Mouse (Mus musculus) stomach, postnatal 0 days (tissue): Measurements from ENCODE around the gene Zzef1. TPM values are rescaled to one million over a fixed set of nuclear protein-coding genes. Genes with fewer than 3 reads are reported as not detected.
A peak's percentile ranks its signal among the peaks of the same experiment; 100 is the strongest.

ENCODE experiments used
- ATAC-seq: fragments of 200-750 bp; cut with Nextera tagmentation; 2 replicates; pipeline ENCODE4 v1.8.0; 2017; ENCODE audit not compliant: low FRiP score, low TSS enrichment
- DNase-seq: peaks from one replicate; pipeline ENCODE4 v3.0.0-alpha.2; 2016; ENCODE audit warnings: low spot score
- H3K27ac ChIP-seq: fragments of 300-500 bp; sonication (generic); replicated peaks from 2 replicates; pipeline ENCODE4 v1.5.1; 2014; ENCODE audit warnings: mild to moderate bottlenecking, control low read depth
- H3K27me3 ChIP-seq: fragments of 300-500 bp; sonication (generic); 2 replicates; pipeline ENCODE4 v1.6.1; 2014; ENCODE audit warnings: low read length; ENCODE audit not compliant: control insufficient read depth, insufficient read depth
- H3K36me3 ChIP-seq: fragments of 300-500 bp; sonication (generic); 2 replicates; pipeline ENCODE4 v1.6.1; 2014; ENCODE audit warnings: low read length, mixed read lengths; ENCODE audit not compliant: control insufficient read depth, insufficient read depth
- H3K4me1 ChIP-seq: fragments of 300-500 bp; sonication (generic); replicated peaks from 2 replicates; pipeline ENCODE4 v1.6.1; 2014; ENCODE audit warnings: antibody characterized with exemption; ENCODE audit not compliant: control insufficient read depth, insufficient read depth
- H3K4me2 ChIP-seq: fragments of 300-500 bp; sonication (generic); replicated peaks from 2 replicates; pipeline ENCODE4 v1.6.1; 2014; ENCODE audit warnings: low read depth, mild to moderate bottlenecking, control low read depth, moderate library complexity
- H3K4me3 ChIP-seq: fragments of 300-500 bp; sonication (generic); 2 replicates; pipeline ENCODE4 v1.5.1; 2014; ENCODE audit warnings: low read depth, low read length, control low read depth
- H3K9ac ChIP-seq: fragments of 300-500 bp; sonication (generic); 2 replicates; pipeline ENCODE4 v1.6.1; 2014; ENCODE audit warnings: mild to moderate bottlenecking, low read length, control low read depth, mixed read lengths
- H3K9me3 ChIP-seq: fragments of 300-500 bp; sonication (generic); 2 replicates; pipeline ENCODE4 v1.6.1; 2016; ENCODE audit warnings: low read length; ENCODE audit not compliant: control insufficient read depth
- CTCF ChIP-seq: IDR thresholded peaks from 2 replicates; pipeline ENCODE4 v1.5.1; 2016; ENCODE audit warnings: antibody characterized with exemption, low read depth, mild to moderate bottlenecking, moderate library complexity
- EP300 ChIP-seq: optimal IDR thresholded peaks from 2 replicates; pipeline ENCODE3; 2016; ENCODE audit warnings: antibody characterized with exemption
- WGBS: fragments of 180-500 bp; shearing (Covaris S2); extraction: QIAGEN DNeasy Blood & Tissue Kit; methylation state at CpG from one replicate; pipeline ENCODE4 v1.1.7; 2014; 5-methylcytosine and 5-hydroxymethylcytosine counted together
- polyA plus RNA-seq: library from polyadenylated mRNA; unstranded; fragments of >200 nt; fragmentation: Nextera tagmentation; extraction: Ambion mirVana; gene quantifications from 2 replicates; pipeline ENCODE4 v1.2.1, GENCODE M21; 2015

Gene Zzef1
- polyA plus RNA-seq, 1 experiment from 2014 or later: 5.4 TPM

DNA sequence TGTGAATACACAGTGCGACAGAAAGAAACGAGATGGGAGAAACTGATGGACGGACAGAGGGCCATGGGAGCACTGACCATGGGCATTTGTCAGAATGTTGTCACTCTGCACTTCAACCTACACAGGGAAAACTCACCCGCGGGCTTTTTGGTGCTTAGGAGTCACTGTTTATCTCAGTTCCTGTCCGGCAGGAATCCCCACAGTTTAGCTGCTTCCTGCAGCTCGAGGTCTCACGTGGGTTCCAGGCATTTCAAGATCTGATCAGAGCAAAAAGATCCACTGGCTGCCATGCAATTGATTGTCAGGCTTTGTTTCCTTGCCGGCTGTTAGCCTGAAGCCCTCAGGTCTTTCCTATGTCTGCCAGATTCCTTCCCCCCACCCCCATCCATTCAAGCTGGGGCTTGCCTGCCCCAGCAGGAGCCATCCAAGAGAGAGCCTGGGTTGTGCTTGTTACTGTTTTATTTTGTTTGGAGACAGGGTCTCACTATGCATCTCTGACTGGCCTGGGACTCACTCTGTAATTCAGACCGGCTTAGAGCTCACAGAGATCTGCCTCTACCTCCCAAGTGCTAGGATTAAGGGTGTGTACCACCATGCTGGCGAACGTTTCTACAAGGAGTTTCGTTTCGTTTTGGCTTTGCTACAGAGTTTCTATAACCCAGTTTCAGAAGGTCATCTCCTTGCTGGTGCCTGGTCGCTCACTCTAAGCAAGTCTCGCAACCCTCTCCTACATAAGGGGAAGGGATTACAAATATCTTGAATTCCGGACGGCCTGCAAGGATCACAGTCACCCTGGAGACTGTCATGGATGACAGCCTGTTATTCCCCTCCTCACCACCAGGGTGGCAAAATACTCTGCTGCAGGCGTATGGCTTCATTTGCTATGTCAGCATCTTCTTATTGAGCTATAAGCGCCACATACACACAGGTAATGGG, 144.4 kb downstream of the Zzef1 start:
- no peaks in the 10 kb centered on the region for H3K36me3 ChIP-seq
- H3K9ac ChIP-seq: peak overlapping the region; percentile 52
- peak overlapping the region; percentile 50 for H3K4me2 ChIP-seq
- WGBS: 26% methylated on average over 20 of the region's 20 CpGs
- TF ChIP-seq EP300 (no peak), CTCF (peak; percentile 84)
- ATAC-seq (peak; percentile 79), DNase-seq (peak; percentile 60)
- peak overlapping the region; percentile 43 for H3K4me3 ChIP-seq
- peak overlapping the region; percentile 63; the same call in 1 of the 2 replicates for H3K27ac ChIP-seq
- H3K4me1 ChIP-seq: no peaks in the 10 kb centered on the region
- H3K9me3 ChIP-seq: no peaks in the 10 kb centered on the region
- no peaks in the 10 kb centered on the region for H3K27me3 ChIP-seq

DNA sequence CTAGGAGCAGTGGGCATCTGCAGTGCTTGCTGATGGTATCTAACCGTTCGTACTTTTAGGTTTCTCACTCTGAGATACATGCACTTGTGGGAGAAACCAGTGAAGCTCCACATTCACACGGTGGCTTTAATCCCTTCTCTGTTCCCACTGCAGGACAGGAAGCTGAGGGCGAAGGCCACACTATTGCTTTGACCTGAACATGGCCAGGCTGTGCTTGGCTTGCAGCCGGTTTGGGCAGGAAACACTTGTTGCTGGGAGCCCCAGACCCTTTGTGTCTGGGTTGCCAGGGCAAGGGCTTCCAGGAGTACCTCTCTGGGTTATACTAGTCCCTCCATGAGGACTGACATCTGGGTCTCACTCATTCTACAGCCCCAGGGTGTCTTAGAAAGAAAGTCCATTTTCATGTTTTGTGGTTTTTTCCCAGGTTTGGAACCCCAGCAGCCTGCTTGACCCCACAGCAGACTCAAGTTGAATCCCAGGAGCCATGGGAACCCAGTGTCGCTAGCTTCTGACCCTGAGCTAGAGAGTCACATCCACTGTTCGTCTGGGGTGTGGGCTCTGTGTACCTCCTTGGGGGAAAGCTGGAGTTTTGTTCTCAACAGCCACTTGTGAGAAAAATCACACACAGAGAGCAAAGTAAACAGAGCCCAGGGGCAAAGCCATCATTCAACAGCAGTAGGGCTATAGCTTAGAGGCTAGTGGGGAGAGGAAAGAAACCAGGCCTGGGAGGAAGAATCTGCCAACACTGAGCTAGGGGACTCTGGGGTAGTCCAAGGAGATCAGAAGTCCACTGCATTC, 149.2 kb downstream of the Zzef1 start:
- H3K9me3 ChIP-seq: no peaks in the 10 kb centered on the region
- H3K9ac ChIP-seq: no peak overlapping the region
- H3K27me3 ChIP-seq: no peaks in the 10 kb centered on the region
- no peak overlapping the region; the same call in 1 of the 2 replicates for H3K27ac ChIP-seq
- no peak for DNase-seq
- WGBS: 44% methylated on average over 7 of the region's 7 CpGs
- peaks cover 5% of the 10 kb centered on the region; the same call in 1 of the 2 replicates for H3K4me1 ChIP-seq
- no peaks in the 10 kb centered on the region for H3K36me3 ChIP-seq
- TF ChIP-seq EP300: no peak
- no peak for TF ChIP-seq CTCF
- H3K4me2 ChIP-seq: no peak overlapping the region
- ATAC-seq: no peak
- no peak overlapping the region for H3K4me3 ChIP-seq

GRCm38 (mm10) chr11:72945875-72946559, 150.0 kb downstream of the Zzef1 start:
- ATAC-seq (peak; percentile 67), DNase-seq (no peak)
- H3K4me3 ChIP-seq: no peak overlapping the region
- WGBS: 43% methylated on average over 6 of the region's 6 CpGs
- peaks cover 7% of the 10 kb centered on the region; the same call in 1 of the 2 replicates for H3K4me1 ChIP-seq
- TF ChIP-seq EP300 (no peak), CTCF (no peak; the same call in 1 of the 2 replicates)
- H3K36me3 ChIP-seq: no peaks in the 10 kb centered on the region
- no peaks in the 10 kb centered on the region for H3K27me3 ChIP-seq
- no peaks in the 10 kb centered on the region for H3K9me3 ChIP-seq
- peak overlapping the region; percentile 53 for H3K27ac ChIP-seq
- no peak overlapping the region for H3K9ac ChIP-seq
- H3K4me2 ChIP-seq: no peak overlapping the region

DNA sequence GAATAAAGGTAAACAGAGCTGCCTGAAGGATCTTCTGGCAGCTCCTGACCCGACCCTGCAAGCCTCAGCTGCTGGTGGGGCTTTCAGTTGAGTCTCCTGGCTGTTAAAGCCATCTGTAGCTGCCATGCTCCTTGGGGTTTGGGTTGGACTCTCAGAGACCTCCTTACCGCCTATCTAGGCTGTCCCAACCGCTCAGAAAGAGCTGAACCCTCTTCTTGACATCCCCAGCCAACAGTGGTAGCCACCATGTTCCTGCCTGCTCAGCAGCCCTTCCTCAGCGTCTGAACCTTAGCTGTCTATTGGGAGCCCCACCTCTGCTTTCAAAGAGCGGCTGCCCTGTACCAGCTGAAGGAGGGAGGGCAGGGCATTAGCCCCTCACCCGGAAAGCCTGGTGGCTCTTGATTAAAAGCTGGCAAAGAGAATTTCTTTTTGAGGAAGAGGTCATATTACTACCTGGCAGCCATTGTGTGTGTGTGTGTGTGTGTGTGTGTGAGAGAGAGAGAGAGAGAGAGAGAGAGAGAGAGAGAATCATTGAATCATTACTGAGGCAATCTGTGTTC, 150.6 kb downstream of the Zzef1 start:
- DNase-seq: no peak
- no peak overlapping the region for H3K9ac ChIP-seq
- H3K27me3 ChIP-seq: no peaks in the 10 kb centered on the region
- H3K4me3 ChIP-seq: no peak overlapping the region
- no peak for TF ChIP-seq CTCF
- no peak for TF ChIP-seq EP300
- H3K4me2 ChIP-seq: no peak overlapping the region
- WGBS: 32% methylated on average over 6 of the region's 6 CpGs
- H3K27ac ChIP-seq: peak overlapping the region; percentile 53; the same call in 1 of the 2 replicates
- H3K36me3 ChIP-seq: no peaks in the 10 kb centered on the region
- H3K9me3 ChIP-seq: no peaks in the 10 kb centered on the region
- ATAC-seq: no peak
- H3K4me1 ChIP-seq: peaks cover 9% of the 10 kb centered on the region; the same call in 1 of the 2 replicates

- Histone ChIP-seq H3K36me3 (no peaks in the 10 kb centered on the region), H3K9me3 (no peaks in the 10 kb centered on the region), H3K27me3 (no peaks in the 10 kb centered on the region), H3K4me2 (no peak overlapping the region), H3K4me3 (no peak overlapping the region), H3K9ac (no peak overlapping the region), H3K27ac (no peak overlapping the region), H3K4me1 (peaks cover 16% of the 10 kb centered on the region)
- ATAC-seq: no peak
- WGBS: 78% methylated on average over 11 of the region's 11 CpGs
- no peak for DNase-seq
- no peak for TF ChIP-seq CTCF
Observed at GRCm38 (mm10) chr11:72947840-72948239, 151.8 kb downstream of the Zzef1 start.
